In genomic region chr14:72219523-72219922, GRCm38 (mm10) we compare ENCODE assay signal across 24 mouse cellular contexts.
"Had no signal": no experiment of that assay in that cellular context is flagged by ENCODE, and none has a peak within 500 bp of the region (broad histone marks: within the 10 kb centered on the region; RNA-seq: fewer than 3 reads in every experiment).

No protein-coding gene starts in this region.

- ATAC-seq: forebrain, embryonic 16.5 days; hindbrain, postnatal 0 days; intestine, embryonic 16.5 days had no signal

- H3K9me3 ChIP-seq: heart, embryonic 10.5 days; heart, embryonic 15.5 days; hindbrain, embryonic 13.5 days; hindbrain, embryonic 15.5 days; kidney, embryonic 15.5 days; limb, embryonic 13.5 days; limb, embryonic 15.5 days; liver, embryonic 13.5 days; liver, embryonic 15.5 days had no signal

- H3K4me3 ChIP-seq: heart, embryonic 10.5 days; heart, embryonic 15.5 days; hindbrain, embryonic 13.5 days; hindbrain, embryonic 15.5 days; kidney, embryonic 15.5 days; limb, embryonic 13.5 days; limb, embryonic 15.5 days; liver, embryonic 13.5 days; liver, embryonic 15.5 days had no signal

- H3K27me3 ChIP-seq: heart, embryonic 15.5 days; hindbrain, embryonic 13.5 days; hindbrain, embryonic 15.5 days; kidney, embryonic 15.5 days; limb, embryonic 13.5 days; limb, embryonic 15.5 days; liver, embryonic 13.5 days; liver, embryonic 15.5 days had no signal

- H3K27ac ChIP-seq: heart, embryonic 10.5 days; heart, embryonic 15.5 days; hindbrain, embryonic 13.5 days; hindbrain, embryonic 15.5 days; hindbrain, postnatal 0 days; kidney, embryonic 15.5 days; kidney, postnatal 0 days; limb, embryonic 13.5 days; limb, embryonic 15.5 days; liver, embryonic 13.5 days; liver, embryonic 15.5 days had no signal

- H3K4me2 ChIP-seq: heart, embryonic 15.5 days; hindbrain, embryonic 13.5 days; hindbrain, embryonic 15.5 days; kidney, embryonic 15.5 days; limb, embryonic 13.5 days; limb, embryonic 15.5 days; liver, embryonic 13.5 days; liver, embryonic 15.5 days had no signal

- DNase-seq: gastrocnemius, postnatal 14 days; gastrocnemius, postnatal 36 days; heart, adult 11 months; kidney, adult 11 months; kidney, adult 2 months; kidney, adult 9 months; kidney, postnatal 14 days; kidney, postnatal 36 days; layer of hippocampus, adult 9-11 months; layer of hippocampus, postnatal 36 days; left cerebral cortex, postnatal 4 days; liver, embryonic 13.5 days had no signal

- H3K9ac ChIP-seq: heart, embryonic 15.5 days; hindbrain, embryonic 13.5 days; hindbrain, embryonic 15.5 days; kidney, embryonic 15.5 days; limb, embryonic 13.5 days; limb, embryonic 15.5 days; liver, embryonic 13.5 days; liver, embryonic 15.5 days had no signal

- H3K4me1 ChIP-seq: heart, embryonic 10.5 days; heart, embryonic 15.5 days; hindbrain, embryonic 13.5 days; hindbrain, embryonic 15.5 days; kidney, embryonic 15.5 days; limb, embryonic 13.5 days; limb, embryonic 15.5 days; liver, embryonic 13.5 days; liver, embryonic 15.5 days had no signal

- H3K36me3 ChIP-seq: heart, embryonic 10.5 days; heart, embryonic 15.5 days; hindbrain, embryonic 13.5 days; hindbrain, embryonic 15.5 days; kidney, embryonic 15.5 days; limb, embryonic 13.5 days; limb, embryonic 15.5 days; liver, embryonic 13.5 days; liver, embryonic 15.5 days had no signal
